Mouse (Mus musculus): Measurements from ENCODE around the gene Acpp. TPM values are rescaled to one million over a fixed set of nuclear protein-coding genes. Genes with fewer than 3 reads are reported as not detected.
A peak's percentile ranks its signal among the peaks of the same experiment; 100 is the strongest.

Acpp gene
- polyA plus RNA-seq, 1 experiment: 2.2 TPM

DNA sequence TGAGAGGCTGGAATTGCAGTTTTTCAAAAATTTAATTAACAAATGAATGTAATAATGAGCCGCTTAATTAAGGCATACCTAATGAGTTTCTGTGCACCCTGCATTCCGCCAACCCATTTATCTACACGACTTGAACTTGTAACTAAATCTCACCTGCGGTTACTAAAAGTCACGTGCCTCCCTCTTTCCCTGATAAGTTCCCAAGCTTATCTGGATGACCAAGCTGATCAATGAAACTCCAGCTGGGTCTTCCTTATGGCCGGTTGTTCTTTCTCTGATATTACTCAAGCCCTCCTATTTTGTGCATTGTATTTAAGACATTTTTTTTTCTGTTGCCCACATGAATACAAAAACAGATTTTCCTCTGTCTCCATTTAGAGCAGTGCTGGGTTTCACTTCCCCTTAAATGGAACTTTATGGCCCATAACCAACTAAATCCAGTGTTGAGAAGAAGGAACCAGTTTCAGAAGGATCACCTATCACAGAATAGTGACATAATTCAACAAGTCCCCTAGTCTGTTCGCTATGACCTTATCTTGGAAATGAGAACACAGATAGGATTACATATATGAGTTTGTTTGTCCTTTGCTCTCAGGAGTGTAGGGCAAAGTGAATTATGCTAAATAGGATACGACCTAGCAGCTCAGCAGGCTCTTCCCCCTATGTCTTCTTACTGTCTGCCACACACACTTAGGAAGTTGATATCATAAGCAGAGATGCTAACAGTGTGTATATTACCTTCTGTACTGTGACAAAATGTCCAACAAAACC lies 56.6 kb downstream of the Acpp start:
- H3K4me1 ChIP-seq (ENCODE audit: control insufficient read depth, insufficient read depth, insufficient read length): no peaks in the 10 kb centered on the region
- H3K36me3 ChIP-seq (ENCODE audit: control insufficient read depth, insufficient read depth, low read length): no peaks in the 10 kb centered on the region
- H3K4me3 ChIP-seq (ENCODE audit: extremely low read depth, insufficient read depth, insufficient read length): no peak overlapping the region
- no peak for DNase-seq (ENCODE audit: low read depth in 1 of 2, low spot score in 2 of 2)
- 59% methylated on average over 8 of the region's 8 CpGs for WGBS
- no peaks in the 10 kb centered on the region; the same call in 1 of the 2 replicates for H3K27me3 ChIP-seq (ENCODE audit: control insufficient read depth, insufficient read depth, low read length)
- TF ChIP-seq CTCF (IDR thresholded peaks at IDR 0.05; ENCODE audit: extremely low read depth, insufficient read depth, insufficient read length, insufficient replicate concordance) (no peak), POLR2A (IDR thresholded peaks at IDR 0.05; ENCODE audit: low read depth, low read length) (no peak)
- no peak overlapping the region for H3K27ac ChIP-seq (ENCODE audit: insufficient read depth, low read length)

DNA sequence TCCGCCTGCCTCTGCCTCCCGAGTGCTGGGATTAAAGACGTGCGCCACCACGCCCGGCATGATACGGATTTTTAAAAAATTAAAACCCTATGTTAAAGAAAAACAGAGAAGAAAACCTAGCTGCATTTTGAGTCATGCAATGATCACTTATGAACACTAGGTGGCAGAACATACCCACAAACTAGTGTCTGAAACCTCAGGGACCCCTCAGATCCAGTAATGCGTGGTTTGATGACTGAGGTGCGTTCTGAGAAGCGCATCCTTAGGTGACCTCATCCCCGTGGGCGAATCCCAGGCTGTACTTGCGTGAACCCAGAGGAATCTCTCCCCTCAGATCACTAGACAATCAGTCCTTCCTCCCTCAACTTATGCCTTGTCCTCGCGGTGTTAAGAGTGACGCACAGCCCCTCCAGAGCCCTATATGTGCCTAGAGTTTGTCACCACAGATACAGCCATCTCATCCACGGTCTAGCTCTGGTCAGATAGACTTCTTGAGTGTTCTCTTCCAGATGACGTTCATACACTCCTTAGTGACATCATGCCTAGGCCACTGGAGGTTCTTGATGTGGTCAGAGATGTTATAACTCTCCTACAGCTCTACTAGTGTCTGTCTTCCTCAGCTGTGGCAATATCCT lies 59.9 kb downstream of the Acpp start:
- H3K4me3 ChIP-seq (ENCODE audit: extremely low read depth, insufficient read depth, insufficient read length): no peak overlapping the region
- no peaks in the 10 kb centered on the region for H3K4me1 ChIP-seq (ENCODE audit: control insufficient read depth, insufficient read depth, insufficient read length)
- H3K27ac ChIP-seq (ENCODE audit: insufficient read depth, low read length): no peak overlapping the region
- H3K36me3 ChIP-seq (ENCODE audit: control insufficient read depth, insufficient read depth, low read length): no peaks in the 10 kb centered on the region
- 21% methylated on average over 18 of the region's 18 CpGs for WGBS
- peak in 1 of 2 experiments; percentile 6 for DNase-seq (ENCODE audit: low read depth in 1 of 2, low spot score in 2 of 2)
- H3K27me3 ChIP-seq (ENCODE audit: control insufficient read depth, insufficient read depth, low read length): no peaks in the 10 kb centered on the region; the same call in 1 of the 2 replicates
- TF ChIP-seq POLR2A (IDR thresholded peaks at IDR 0.05; ENCODE audit: low read depth, low read length) (no peak), CTCF (IDR thresholded peaks at IDR 0.05; ENCODE audit: extremely low read depth, insufficient read depth, insufficient read length, insufficient replicate concordance) (peak; percentile 39; the same call in 1 of the 2 replicates)

DNA sequence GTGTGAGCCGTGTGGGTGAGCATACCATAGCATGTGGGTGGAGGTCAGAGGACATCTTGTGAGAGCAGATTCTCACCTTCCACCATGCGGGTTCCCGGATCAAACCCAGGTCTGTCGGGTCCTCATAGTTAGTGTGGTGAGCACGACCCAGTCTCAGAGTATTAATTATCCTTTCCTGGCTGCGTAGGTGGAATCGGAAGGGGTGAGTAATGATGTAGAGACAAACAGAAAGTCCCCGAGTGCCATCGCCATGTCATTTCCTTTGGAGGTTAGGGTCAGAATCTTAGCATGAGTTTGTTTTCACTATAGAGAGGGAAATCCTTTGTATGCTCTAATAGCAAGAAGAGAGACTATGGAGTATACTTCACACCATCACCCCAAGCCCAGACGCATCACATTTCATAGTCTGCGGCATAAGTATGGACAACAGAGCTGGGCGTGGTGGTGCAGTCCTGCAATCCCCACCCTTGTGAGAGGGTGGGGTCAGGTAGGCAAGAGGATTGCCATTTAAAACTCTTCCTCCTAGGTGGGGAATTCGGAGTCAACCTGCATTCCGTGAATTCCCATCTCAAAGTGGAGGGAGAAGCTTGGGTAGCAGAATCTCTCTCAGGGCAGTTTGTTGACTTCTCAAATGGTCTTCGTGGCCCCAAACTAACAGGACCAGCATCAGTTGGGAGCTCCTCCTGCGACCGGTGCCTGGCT lies 62.3 kb downstream of the Acpp start:
- TF ChIP-seq CTCF (IDR thresholded peaks at IDR 0.05; ENCODE audit: extremely low read depth, insufficient read depth, insufficient read length, insufficient replicate concordance): no peak
- TF ChIP-seq POLR2A (IDR thresholded peaks at IDR 0.05; ENCODE audit: low read depth, low read length): no peak
- no peak overlapping the region for H3K27ac ChIP-seq (ENCODE audit: insufficient read depth, low read length)
- H3K36me3 ChIP-seq (ENCODE audit: control insufficient read depth, insufficient read depth, low read length): no peaks in the 10 kb centered on the region
- H3K27me3 ChIP-seq (ENCODE audit: control insufficient read depth, insufficient read depth, low read length): no peaks in the 10 kb centered on the region; the same call in 1 of the 2 replicates
- no peaks in the 10 kb centered on the region for H3K4me1 ChIP-seq (ENCODE audit: control insufficient read depth, insufficient read depth, insufficient read length)
- H3K4me3 ChIP-seq (ENCODE audit: extremely low read depth, insufficient read depth, insufficient read length): no peak overlapping the region
- no peak for DNase-seq (ENCODE audit: low read depth in 1 of 2, low spot score in 2 of 2)
- WGBS: 85% methylated on average over 17 of the region's 17 CpGs

DNA sequence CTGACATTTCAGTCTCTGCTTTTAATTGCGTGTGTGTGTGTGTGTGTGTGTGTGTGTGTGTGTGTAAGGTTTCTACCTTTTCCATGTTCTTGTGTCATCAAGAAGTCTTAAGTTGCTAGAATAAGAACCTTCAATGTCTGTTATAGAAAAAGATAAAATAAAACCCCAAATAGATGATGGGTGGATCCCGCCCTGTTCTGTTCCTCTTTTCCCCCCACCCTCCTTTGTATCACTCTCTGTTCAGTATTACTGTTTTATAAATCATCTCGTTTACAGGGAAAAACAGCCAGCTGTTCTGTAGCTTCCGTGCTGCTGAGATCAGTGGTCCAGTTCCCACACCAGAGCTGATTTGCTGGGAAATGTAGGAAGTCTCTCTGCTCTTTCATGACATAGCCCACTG lies 65.5 kb downstream of the Acpp start:
- DNase-seq (ENCODE audit: low read depth in 1 of 2, low spot score in 2 of 2): no peak
- Histone ChIP-seq H3K4me1 (ENCODE audit: control insufficient read depth, insufficient read depth, insufficient read length) (no peaks in the 10 kb centered on the region; the same call in 1 of the 2 replicates), H3K4me3 (ENCODE audit: extremely low read depth, insufficient read depth, insufficient read length) (no peak overlapping the region), H3K27ac (ENCODE audit: insufficient read depth, low read length) (no peak overlapping the region), H3K36me3 (ENCODE audit: control insufficient read depth, insufficient read depth, low read length) (no peaks in the 10 kb centered on the region), H3K27me3 (ENCODE audit: control insufficient read depth, insufficient read depth, low read length) (no peaks in the 10 kb centered on the region; the same call in 1 of the 2 replicates)
- 77% methylated on average over 4 of the region's 4 CpGs for WGBS
- TF ChIP-seq CTCF (IDR thresholded peaks at IDR 0.05; ENCODE audit: extremely low read depth, insufficient read depth, insufficient read length, insufficient replicate concordance) (no peak), POLR2A (IDR thresholded peaks at IDR 0.05; ENCODE audit: low read depth, low read length) (no peak)

DNA sequence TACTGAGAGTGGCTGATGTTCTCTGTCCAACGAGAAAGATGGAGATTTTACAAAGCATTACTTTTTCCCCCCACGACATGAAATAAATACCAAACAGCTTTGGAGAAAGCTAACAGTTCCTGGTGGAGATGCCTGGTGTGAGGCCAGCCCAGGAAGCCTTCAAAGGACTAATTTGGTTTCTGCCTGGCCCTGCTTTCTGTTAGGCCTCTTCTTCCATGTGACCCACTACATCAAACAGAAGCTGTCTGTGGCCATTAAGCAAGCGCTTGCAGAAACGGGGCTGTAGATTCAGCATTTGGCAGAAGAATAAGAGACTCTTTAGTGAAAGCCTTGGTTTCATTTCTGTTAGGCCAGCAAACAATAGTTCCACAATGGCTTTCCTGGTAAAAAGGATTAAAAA lies 65.9 kb downstream of the Acpp start:
- TF ChIP-seq POLR2A (IDR thresholded peaks at IDR 0.05; ENCODE audit: low read depth, low read length) (no peak), CTCF (IDR thresholded peaks at IDR 0.05; ENCODE audit: extremely low read depth, insufficient read depth, insufficient read length, insufficient replicate concordance) (no peak)
- H3K36me3 ChIP-seq (ENCODE audit: control insufficient read depth, insufficient read depth, low read length): no peaks in the 10 kb centered on the region
- no peak overlapping the region for H3K4me3 ChIP-seq (ENCODE audit: extremely low read depth, insufficient read depth, insufficient read length)
- no peak for DNase-seq (ENCODE audit: low read depth in 1 of 2, low spot score in 2 of 2)
- WGBS: 82% methylated on average over 4 of the region's 4 CpGs
- H3K27ac ChIP-seq (ENCODE audit: insufficient read depth, low read length): no peak overlapping the region
- no peaks in the 10 kb centered on the region for H3K27me3 ChIP-seq (ENCODE audit: control insufficient read depth, insufficient read depth, low read length)
- H3K4me1 ChIP-seq (ENCODE audit: control insufficient read depth, insufficient read depth, insufficient read length): no peaks in the 10 kb centered on the region; the same call in 1 of the 2 replicates

DNA sequence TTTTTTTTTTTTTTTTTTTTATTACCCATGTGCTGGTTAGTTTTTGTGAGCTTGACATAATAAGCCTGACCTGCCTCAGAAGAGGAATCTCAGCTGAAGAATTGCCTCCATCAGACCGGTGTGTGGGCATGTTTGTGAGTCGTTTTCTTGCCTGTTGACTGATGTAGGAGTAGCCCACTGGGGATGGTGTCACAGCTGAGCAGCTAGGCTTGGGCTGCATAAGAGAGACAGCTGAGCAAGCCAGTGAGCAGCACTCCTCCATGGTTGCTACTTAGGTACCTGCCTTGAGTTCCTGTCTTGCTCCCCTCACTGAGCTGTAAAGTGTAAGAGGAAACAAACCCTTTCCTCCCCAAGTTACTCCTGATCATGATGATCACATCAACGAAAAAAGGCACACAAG lies 67.6 kb downstream of the Acpp start:
- no peaks in the 10 kb centered on the region; the same call in 1 of the 2 replicates for H3K4me1 ChIP-seq (ENCODE audit: control insufficient read depth, insufficient read depth, insufficient read length)
- WGBS: 54% methylated on average over 3 of the region's 3 CpGs
- no peaks in the 10 kb centered on the region for H3K36me3 ChIP-seq (ENCODE audit: control insufficient read depth, insufficient read depth, low read length)
- H3K4me3 ChIP-seq (ENCODE audit: extremely low read depth, insufficient read depth, insufficient read length): no peak overlapping the region
- TF ChIP-seq POLR2A (IDR thresholded peaks at IDR 0.05; ENCODE audit: low read depth, low read length) (no peak), CTCF (IDR thresholded peaks at IDR 0.05; ENCODE audit: extremely low read depth, insufficient read depth, insufficient read length, insufficient replicate concordance) (no peak)
- H3K27ac ChIP-seq (ENCODE audit: insufficient read depth, low read length): no peak overlapping the region
- no peaks in the 10 kb centered on the region for H3K27me3 ChIP-seq (ENCODE audit: control insufficient read depth, insufficient read depth, low read length)
- no peak for DNase-seq (ENCODE audit: low read depth in 1 of 2, low spot score in 2 of 2)
